Comparison of ENCODE assay signal across 8 mouse cellular contexts in the genomic region with DNA sequence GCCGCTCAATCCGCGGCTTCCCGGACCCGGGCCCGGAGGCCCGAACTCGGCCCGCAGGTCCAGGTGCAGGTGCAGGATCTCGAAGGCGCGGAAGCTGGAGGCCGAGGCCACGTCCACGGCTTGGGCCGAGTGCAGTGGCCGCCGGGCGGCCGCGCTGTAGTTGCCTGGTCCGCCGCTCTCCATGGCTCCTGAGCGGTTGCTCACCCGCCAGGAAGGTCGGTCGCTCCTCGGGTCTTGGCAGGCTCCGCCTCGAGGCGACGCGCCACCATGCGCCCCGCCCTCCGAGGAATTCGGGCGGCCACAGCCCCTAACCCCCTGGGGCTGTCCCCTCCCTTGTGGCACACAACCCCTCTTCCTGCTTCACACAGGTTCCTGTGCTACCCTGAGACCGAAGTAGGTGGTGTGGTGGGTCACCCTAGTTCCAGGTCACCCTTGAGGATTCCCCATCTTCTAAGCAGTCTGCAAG. TPM values are rescaled to one million over a fixed set of nuclear protein-coding genes. Genes with fewer than 3 reads are reported as not detected.
DNase-seq lines count a peak whose midpoint lies in the region; ATAC-seq and TF ChIP-seq lines count a peak whose summit lies in the region.

A gene (minus strand): TSS at position 259 of the 466 bp plus-strand sequence.

- WGBS in forebrain, embryonic 13.5 days = under 1% methylated on average over 39 of the region's 39 CpGs
- WGBS in heart, postnatal 0 days = 0% methylated on average over 39 of the region's 39 CpGs
- WGBS in liver, embryonic 15.5 days (ENCODE audit: insufficient replicate concordance) = under 1% methylated on average over 39 of the region's 39 CpGs
- under 1% methylated on average over 39 of the region's 39 CpGs for WGBS in neural tube, embryonic 12.5 days
- WGBS in stomach, postnatal 0 days = under 1% methylated on average over 39 of the region's 39 CpGs

- no peaks in the 10 kb centered on the region for H3K27me3 ChIP-seq in forebrain, embryonic 13.5 days
- H3K27me3 ChIP-seq in heart, postnatal 0 days (ENCODE audit: control insufficient read depth, insufficient read depth, low read length) = no peaks in the 10 kb centered on the region
- peaks cover 11% of the 10 kb centered on the region for H3K27me3 ChIP-seq in liver, embryonic 15.5 days
- no peaks in the 10 kb centered on the region for H3K27me3 ChIP-seq in neural tube, embryonic 12.5 days (replicated peaks)
- H3K27me3 ChIP-seq in stomach, postnatal 0 days (ENCODE audit: control insufficient read depth, insufficient read depth, low read length) = no peaks in the 10 kb centered on the region

- peak within 1 kb of the TSS; percentile 92 for H3K27ac ChIP-seq in forebrain, embryonic 13.5 days
- H3K27ac ChIP-seq in heart, postnatal 0 days (ENCODE audit: low read depth) = peak within 1 kb of the TSS; percentile 88
- H3K27ac ChIP-seq in liver, embryonic 15.5 days (replicated peaks) = peak within 1 kb of the TSS; percentile 79
- H3K27ac ChIP-seq in neural tube, embryonic 12.5 days = peak within 1 kb of the TSS; percentile 58
- peak within 1 kb of the TSS; percentile 97 for H3K27ac ChIP-seq in stomach, postnatal 0 days (replicated peaks)

- H3K36me3 ChIP-seq in forebrain, embryonic 13.5 days (ENCODE audit: poor library complexity, severe bottlenecking) = no peaks in the 10 kb centered on the region
- peaks cover 3% of the 10 kb centered on the region; the same call in 1 of the 2 replicates for H3K36me3 ChIP-seq in heart, postnatal 0 days (replicated peaks; ENCODE audit: control insufficient read depth, insufficient read depth, low read length)
- H3K36me3 ChIP-seq in liver, embryonic 15.5 days (replicated peaks) = 0 out of 2 replicates have a peak, but pooled peaks cover 3% of the 10 kb centered on the region
- H3K36me3 ChIP-seq in neural tube, embryonic 12.5 days = 0 out of 2 replicates have a peak, but pooled peaks cover 1% of the 10 kb centered on the region
- H3K36me3 ChIP-seq in stomach, postnatal 0 days (ENCODE audit: control insufficient read depth, insufficient read depth, low read length) = no peaks in the 10 kb centered on the region

- no peak for TF ChIP-seq EP300 in heart, postnatal 0 days (IDR thresholded peaks at IDR 0.05; ENCODE audit: low read depth)
- no peak for TF ChIP-seq EP300 in stomach, postnatal 0 days (optimal IDR thresholded peaks at IDR 0.05)

- peak within 1 kb of the TSS; percentile 94 for H3K9ac ChIP-seq in forebrain, embryonic 13.5 days
- peak within 1 kb of the TSS; percentile 87 for H3K9ac ChIP-seq in heart, postnatal 0 days (replicated peaks; ENCODE audit: low read depth, low read length)
- peak within 1 kb of the TSS; percentile 70 for H3K9ac ChIP-seq in liver, embryonic 15.5 days
- peak within 1 kb of the TSS; percentile 87 for H3K9ac ChIP-seq in neural tube, embryonic 12.5 days
- peak within 1 kb of the TSS; percentile 97 for H3K9ac ChIP-seq in stomach, postnatal 0 days (ENCODE audit: low read length)

- H3K4me3 ChIP-seq in forebrain, embryonic 13.5 days = peak within 1 kb of the TSS; percentile 83
- H3K4me3 ChIP-seq in heart, postnatal 0 days (ENCODE audit: low read depth, low read length) = peak within 1 kb of the TSS; percentile 74
- peak within 1 kb of the TSS; percentile 69 for H3K4me3 ChIP-seq in liver, embryonic 15.5 days (replicated peaks)
- H3K4me3 ChIP-seq in neural tube, embryonic 12.5 days = peak within 1 kb of the TSS; percentile 70
- H3K4me3 ChIP-seq in stomach, postnatal 0 days (ENCODE audit: low read depth, low read length) = peak within 1 kb of the TSS; percentile 83

- no peak for TF ChIP-seq CTCF in heart, postnatal 0 days (IDR thresholded peaks at IDR 0.05; ENCODE audit: low read depth)
- TF ChIP-seq CTCF in stomach, postnatal 0 days (IDR thresholded peaks at IDR 0.05; ENCODE audit: low read depth) = peak; percentile 15; the same call in 1 of the 2 replicates

- H3K4me2 ChIP-seq in forebrain, embryonic 13.5 days = peak within 1 kb of the TSS; percentile 87
- H3K4me2 ChIP-seq in heart, postnatal 0 days (ENCODE audit: low read depth, low read length) = peak within 1 kb of the TSS; percentile 84
- H3K4me2 ChIP-seq in liver, embryonic 15.5 days = peak within 1 kb of the TSS; percentile 94
- H3K4me2 ChIP-seq in neural tube, embryonic 12.5 days (replicated peaks) = peak within 1 kb of the TSS; percentile 67
- H3K4me2 ChIP-seq in stomach, postnatal 0 days (replicated peaks; ENCODE audit: low read depth) = peak within 1 kb of the TSS; percentile 87

- ATAC-seq in cerebellum, adult (ENCODE audit: insufficient number of reproducible peaks, low FRiP score, low TSS enrichment) = peak; percentile 85
- ATAC-seq in forebrain, embryonic 13.5 days = peak; percentile 90
- peak; percentile 83 for ATAC-seq in heart, postnatal 0 days (ENCODE audit: insufficient read depth, low read depth)
- peak; percentile 64 for ATAC-seq in liver, embryonic 15.5 days (ENCODE audit: insufficient read depth)
- peak; percentile 90 for ATAC-seq in neural tube, embryonic 12.5 days (ENCODE audit: low FRiP score, low read depth)
- ATAC-seq in stomach, postnatal 0 days (ENCODE audit: low FRiP score, low TSS enrichment) = peak; percentile 81

- H3K9me3 ChIP-seq in forebrain, embryonic 13.5 days (replicated peaks) = no peaks in the 10 kb centered on the region
- H3K9me3 ChIP-seq in heart, postnatal 0 days (replicated peaks; ENCODE audit: control insufficient read depth, low read length) = no peaks in the 10 kb centered on the region
- no peaks in the 10 kb centered on the region for H3K9me3 ChIP-seq in liver, embryonic 15.5 days (replicated peaks)
- H3K9me3 ChIP-seq in neural tube, embryonic 12.5 days = no peaks in the 10 kb centered on the region
- no peaks in the 10 kb centered on the region for H3K9me3 ChIP-seq in stomach, postnatal 0 days (ENCODE audit: control insufficient read depth, low read length)

- DNase-seq in ES-CJ7 (ENCODE audit: low read depth, low spot score) = peak; percentile 83
- peak; percentile 73 for DNase-seq in heart, postnatal 0 days (ENCODE audit: low spot score)
- DNase-seq in kidney, postnatal 4 days = peak; percentile 81 to 87
- DNase-seq in stomach, postnatal 0 days (ENCODE audit: low spot score) = peak; percentile 80

- peaks cover 28% of the 10 kb centered on the region for H3K4me1 ChIP-seq in forebrain, embryonic 13.5 days
- peaks cover 12% of the 10 kb centered on the region; the same call in 1 of the 2 replicates for H3K4me1 ChIP-seq in heart, postnatal 0 days (ENCODE audit: control insufficient read depth, insufficient read depth)
- H3K4me1 ChIP-seq in liver, embryonic 15.5 days (replicated peaks) = peaks cover 25% of the 10 kb centered on the region
- H3K4me1 ChIP-seq in neural tube, embryonic 12.5 days = peaks cover 17% of the 10 kb centered on the region; the same call in 1 of the 2 replicates
- H3K4me1 ChIP-seq in stomach, postnatal 0 days (replicated peaks; ENCODE audit: control insufficient read depth, insufficient read depth) = no peaks in the 10 kb centered on the region

RNA-seq across cellular contexts. Expression of the gene that starts here (rescaled TPM):
- 86.2 and 90.3 TPM in 2 replicates for polyA plus RNA-seq in forebrain, embryonic 13.5 days (2015; fragmentation: Nextera tagmentation; extraction: Ambion mirVana)
- 41.2 and 45.2 TPM in 2 replicates for total RNA-seq in heart, postnatal 0 days (2014; rRNA removed; ENCODE audit: low replicate concordance)
- polyA plus RNA-seq in heart, postnatal 0 days (2015; fragmentation: Nextera tagmentation; extraction: Ambion mirVana) = 25.3 and 30.4 TPM in 2 replicates
- 25.9 and 26.6 TPM in 2 replicates for polyA plus RNA-seq in liver, embryonic 15.5 days (2015; fragmentation: Nextera tagmentation; extraction: Ambion mirVana)
- polyA plus RNA-seq in neural tube, embryonic 12.5 days (2016; fragmentation: Nextera tagmentation; extraction: Ambion mirVana) = 102 and 106 TPM in 2 replicates
- polyA plus RNA-seq in stomach, postnatal 0 days (2015; fragmentation: Nextera tagmentation; extraction: Ambion mirVana) = 54.7 and 61.2 TPM in 2 replicates

Comparison
In these comparisons a context has a peak if more than half of its experiments do, and no peak if none do; other contexts are left out.
1. Peak in every context shown above with its lines: DNase-seq, ATAC-seq, H3K4me3 ChIP-seq and H3K27ac ChIP-seq.